Mouse (Mus musculus): ENCODE data around the gene Actl11. TPM values are rescaled to one million over a fixed set of nuclear protein-coding genes. Genes with fewer than 3 reads are reported as not detected.

Actl11 gene
- polyA plus RNA-seq, 1 experiment = not detected

DNA sequence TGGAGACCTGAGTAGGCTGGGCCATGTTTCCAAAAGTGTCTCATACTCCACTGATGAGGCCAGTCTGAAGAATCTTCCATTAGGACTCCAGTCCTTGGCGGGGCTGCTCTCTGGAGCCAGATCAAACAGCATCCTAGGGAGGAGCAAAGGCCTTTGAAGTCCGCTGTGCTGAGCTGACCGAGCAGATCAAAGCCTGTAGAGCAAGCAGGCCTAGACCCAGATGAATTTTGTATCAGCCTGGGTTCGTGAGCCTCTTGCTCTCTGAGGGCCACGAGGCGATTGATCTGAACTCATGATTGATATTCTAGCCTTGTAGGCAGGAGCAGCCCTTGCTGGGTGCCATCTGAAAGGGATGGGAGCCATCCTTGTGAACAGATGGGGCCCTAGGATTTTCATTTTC is 31.6 kb downstream of the Actl11 start:
- Histone ChIP-seq H3K79me3 (ENCODE audit: low read depth) (peaks cover 2% of the 10 kb centered on the region), H3K27me3 (ENCODE audit: control insufficient read depth, insufficient read depth, insufficient read length) (no peaks in the 10 kb centered on the region), H3K79me2 (ENCODE audit: control insufficient read depth, insufficient read depth) (peaks cover 10% of the 10 kb centered on the region), H3K36me3 (ENCODE audit: control insufficient read depth, insufficient read depth) (peaks cover 47% of the 10 kb centered on the region), H3ac (ENCODE audit: control insufficient read depth, insufficient read length, low read depth) (no peak overlapping the region), H3K4me3 (ENCODE audit: insufficient read depth, poor library complexity, severe bottlenecking) (no peak overlapping the region)
- no peak for TF ChIP-seq FOSL1 (IDR thresholded peaks at IDR 0.05; ENCODE audit: insufficient read depth, low read length, poor library complexity, severe bottlenecking)
- no peak for TF ChIP-seq CTCF (IDR thresholded peaks at IDR 0.05; ENCODE audit: control insufficient read depth, insufficient read depth, insufficient read length)
- no peak for TF ChIP-seq USF1 (IDR thresholded peaks at IDR 0.05; ENCODE audit: low read depth)
- TF ChIP-seq CEBPB (IDR thresholded peaks at IDR 0.05; ENCODE audit: low read depth) = no peak
- no peak for TF ChIP-seq MYOG (IDR thresholded peaks at IDR 0.05; ENCODE audit: control insufficient read depth, extremely low read depth, insufficient read length)
- no peak for TF ChIP-seq MYOD1 (IDR thresholded peaks at IDR 0.05; ENCODE audit: control insufficient read depth, insufficient read length, low read depth)

- no peaks in the 10 kb centered on the region for H3K27me3 ChIP-seq (ENCODE audit: control insufficient read depth, insufficient read depth, insufficient read length)
- no peak for TF ChIP-seq USF1 (IDR thresholded peaks at IDR 0.05; ENCODE audit: low read depth)
- no peak for TF ChIP-seq FOSL1 (IDR thresholded peaks at IDR 0.05; ENCODE audit: insufficient read depth, low read length, poor library complexity, severe bottlenecking)
- TF ChIP-seq MYOD1 (IDR thresholded peaks at IDR 0.05; ENCODE audit: control insufficient read depth, insufficient read length, low read depth) = no peak
- TF ChIP-seq CTCF (IDR thresholded peaks at IDR 0.05; ENCODE audit: control insufficient read depth, insufficient read depth, insufficient read length) = no peak
- no peak for TF ChIP-seq MYOG (IDR thresholded peaks at IDR 0.05; ENCODE audit: control insufficient read depth, extremely low read depth, insufficient read length)
- TF ChIP-seq CEBPB (IDR thresholded peaks at IDR 0.05; ENCODE audit: low read depth) = no peak
- no peaks in the 10 kb centered on the region for H3K79me3 ChIP-seq (ENCODE audit: low read depth)
- H3K4me3 ChIP-seq (ENCODE audit: insufficient read depth, poor library complexity, severe bottlenecking) = no peak overlapping the region
- H3K36me3 ChIP-seq (ENCODE audit: control insufficient read depth, insufficient read depth) = peaks cover 47% of the 10 kb centered on the region
- no peak overlapping the region for H3ac ChIP-seq (ENCODE audit: control insufficient read depth, insufficient read length, low read depth)
- H3K79me2 ChIP-seq (ENCODE audit: control insufficient read depth, insufficient read depth) = peaks cover under 1% of the 10 kb centered on the region
These were observed 32.7 kb downstream of the Actl11 start for GRCm38 (mm10) chr9:107960928-107961327.

DNA sequence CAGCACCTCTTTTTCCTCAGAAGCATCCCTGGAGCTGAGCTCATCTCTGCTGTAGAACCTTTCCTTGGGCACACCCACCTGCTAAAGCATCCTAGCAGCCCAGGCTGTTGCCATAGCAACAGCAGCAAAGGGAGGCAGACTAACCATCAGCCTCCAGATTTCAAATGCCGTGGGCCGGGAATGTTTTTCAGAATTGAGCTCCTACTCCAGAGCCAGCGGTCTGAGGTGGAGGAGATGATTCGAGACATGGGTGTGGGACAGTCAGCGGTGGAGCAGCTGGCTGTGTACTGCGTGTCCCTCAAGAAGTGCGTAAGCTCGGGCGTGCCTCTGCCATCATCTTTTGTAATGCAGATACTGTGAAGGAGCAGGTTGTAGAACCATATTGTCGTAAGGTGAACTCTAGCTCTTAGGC is 33.1 kb downstream of the Actl11 start:
- Histone ChIP-seq H3K4me3 (ENCODE audit: insufficient read depth, poor library complexity, severe bottlenecking) (no peak overlapping the region), H3K79me2 (ENCODE audit: control insufficient read depth, insufficient read depth) (no peaks in the 10 kb centered on the region), H3K27me3 (ENCODE audit: control insufficient read depth, insufficient read depth, insufficient read length) (no peaks in the 10 kb centered on the region), H3ac (ENCODE audit: control insufficient read depth, insufficient read length, low read depth) (no peak overlapping the region), H3K79me3 (ENCODE audit: low read depth) (no peaks in the 10 kb centered on the region), H3K36me3 (ENCODE audit: control insufficient read depth, insufficient read depth) (peaks cover 47% of the 10 kb centered on the region)
- TF ChIP-seq CTCF (IDR thresholded peaks at IDR 0.05; ENCODE audit: control insufficient read depth, insufficient read depth, insufficient read length) (no peak), FOSL1 (IDR thresholded peaks at IDR 0.05; ENCODE audit: insufficient read depth, low read length, poor library complexity, severe bottlenecking) (no peak), MAX (IDR thresholded peaks at IDR 0.05) (no peak), CEBPB (IDR thresholded peaks at IDR 0.05; ENCODE audit: low read depth) (no peak), MYOD1 (IDR thresholded peaks at IDR 0.05; ENCODE audit: control insufficient read depth, insufficient read length, low read depth) (no peak), USF1 (IDR thresholded peaks at IDR 0.05; ENCODE audit: low read depth) (no peak), MYOG (IDR thresholded peaks at IDR 0.05; ENCODE audit: control insufficient read depth, extremely low read depth, insufficient read length) (no peak)

DNA sequence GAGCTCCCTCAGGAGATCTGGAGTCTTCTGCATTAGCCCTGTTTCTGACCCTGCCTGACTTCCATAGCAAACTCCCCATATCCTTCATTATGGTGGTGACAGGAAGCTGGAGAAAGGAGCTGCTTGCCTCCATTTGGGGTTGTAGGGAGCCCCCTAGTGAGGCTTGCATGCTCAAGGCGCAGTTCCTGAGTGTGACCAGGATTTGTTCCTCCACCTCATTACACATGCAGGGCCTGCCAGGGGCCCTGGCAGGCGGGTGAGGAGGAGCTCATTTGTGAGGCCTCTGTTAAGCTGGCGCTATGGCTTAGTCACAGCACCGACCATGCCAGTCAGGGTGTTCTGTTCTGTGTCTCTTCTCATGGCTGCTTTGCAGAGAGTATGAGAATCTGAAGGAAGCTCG is 33.6 kb downstream of the Actl11 start:
- Histone ChIP-seq H3K36me3 (ENCODE audit: control insufficient read depth, insufficient read depth) (peaks cover 47% of the 10 kb centered on the region), H3K79me2 (ENCODE audit: control insufficient read depth, insufficient read depth) (no peaks in the 10 kb centered on the region), H3ac (ENCODE audit: control insufficient read depth, insufficient read length, low read depth) (no peak overlapping the region), H3K79me3 (ENCODE audit: low read depth) (no peaks in the 10 kb centered on the region), H3K27me3 (ENCODE audit: control insufficient read depth, insufficient read depth, insufficient read length) (no peaks in the 10 kb centered on the region), H3K4me3 (ENCODE audit: insufficient read depth, poor library complexity, severe bottlenecking) (no peak overlapping the region)
- TF ChIP-seq USF1 (IDR thresholded peaks at IDR 0.05; ENCODE audit: low read depth) (no peak), CTCF (IDR thresholded peaks at IDR 0.05; ENCODE audit: control insufficient read depth, insufficient read depth, insufficient read length) (peak; percentile 38)

GRCm38 (mm10) chr9:107962916-107963315 is 34.6 kb downstream of the Actl11 start:
- Histone ChIP-seq H3K4me3 (ENCODE audit: insufficient read depth, poor library complexity, severe bottlenecking) (no peak overlapping the region), H3K36me3 (ENCODE audit: control insufficient read depth, insufficient read depth) (peaks cover 47% of the 10 kb centered on the region)
- TF ChIP-seq FOSL1 (IDR thresholded peaks at IDR 0.05; ENCODE audit: insufficient read depth, low read length, poor library complexity, severe bottlenecking) = no peak
- TF ChIP-seq MAX (IDR thresholded peaks at IDR 0.05) = no peak
- TF ChIP-seq CTCF (IDR thresholded peaks at IDR 0.05; ENCODE audit: control insufficient read depth, insufficient read depth, insufficient read length) = no peak
- no peak for TF ChIP-seq MYOG (IDR thresholded peaks at IDR 0.05; ENCODE audit: control insufficient read depth, extremely low read depth, insufficient read length)
- TF ChIP-seq MYOD1 (IDR thresholded peaks at IDR 0.05; ENCODE audit: control insufficient read depth, insufficient read length, low read depth) = no peak
- no peak for TF ChIP-seq USF1 (IDR thresholded peaks at IDR 0.05; ENCODE audit: low read depth)
- TF ChIP-seq CEBPB (IDR thresholded peaks at IDR 0.05; ENCODE audit: low read depth) = no peak

DNA sequence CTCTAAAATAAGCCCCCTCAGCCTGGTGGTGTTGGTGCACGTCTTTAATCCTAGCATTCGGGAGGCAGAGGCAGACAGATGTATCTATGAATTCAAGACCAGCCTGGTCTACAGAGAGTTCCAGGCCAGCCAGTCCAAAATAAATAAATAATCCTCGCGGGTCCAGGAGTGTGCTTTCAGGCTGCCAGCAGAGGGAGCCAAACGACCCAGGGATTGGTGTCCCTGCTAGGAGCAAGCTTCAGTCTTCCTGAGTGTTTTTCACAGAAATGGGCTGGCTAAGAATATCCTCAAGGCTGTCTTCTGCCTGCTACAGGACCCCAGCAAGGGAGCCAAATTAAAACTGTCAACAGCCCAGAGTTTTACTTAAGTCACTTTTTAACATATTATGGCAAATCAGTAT is 35.4 kb downstream of the Actl11 start:
- Histone ChIP-seq H3K79me3 (ENCODE audit: low read depth) (no peaks in the 10 kb centered on the region), H3K4me3 (ENCODE audit: insufficient read depth, poor library complexity, severe bottlenecking) (no peak overlapping the region), H3K36me3 (ENCODE audit: control insufficient read depth, insufficient read depth) (peaks cover 44% of the 10 kb centered on the region), H3ac (ENCODE audit: control insufficient read depth, insufficient read length, low read depth) (no peak overlapping the region), H3K79me2 (ENCODE audit: control insufficient read depth, insufficient read depth) (no peaks in the 10 kb centered on the region), H3K27me3 (ENCODE audit: control insufficient read depth, insufficient read depth, insufficient read length) (no peaks in the 10 kb centered on the region)
- no peak for TF ChIP-seq MAX (IDR thresholded peaks at IDR 0.05)
- TF ChIP-seq USF1 (IDR thresholded peaks at IDR 0.05; ENCODE audit: low read depth) = no peak
- TF ChIP-seq CEBPB (IDR thresholded peaks at IDR 0.05; ENCODE audit: low read depth) = no peak
- TF ChIP-seq FOSL1 (IDR thresholded peaks at IDR 0.05; ENCODE audit: insufficient read depth, low read length, poor library complexity, severe bottlenecking) = no peak
- TF ChIP-seq MYOG (IDR thresholded peaks at IDR 0.05; ENCODE audit: control insufficient read depth, extremely low read depth, insufficient read length) = no peak
- TF ChIP-seq CTCF (IDR thresholded peaks at IDR 0.05; ENCODE audit: control insufficient read depth, insufficient read depth, insufficient read length) = peak; percentile 70
- TF ChIP-seq MYOD1 (IDR thresholded peaks at IDR 0.05; ENCODE audit: control insufficient read depth, insufficient read length, low read depth) = no peak

More at GRCm38 (mm10) chr9:107962916-107963315, 34.6 kb downstream of the Actl11 start:
- no peaks in the 10 kb centered on the region for H3K79me2 ChIP-seq (ENCODE audit: control insufficient read depth, insufficient read depth)
- H3ac ChIP-seq (ENCODE audit: control insufficient read depth, insufficient read length, low read depth) = no peak overlapping the region
- H3K79me3 ChIP-seq (ENCODE audit: low read depth) = no peaks in the 10 kb centered on the region
- H3K27me3 ChIP-seq (ENCODE audit: control insufficient read depth, insufficient read depth, insufficient read length) = no peaks in the 10 kb centered on the region
